23 mouse cellular contexts compared by ENCODE assay signal in the genomic region with DNA sequence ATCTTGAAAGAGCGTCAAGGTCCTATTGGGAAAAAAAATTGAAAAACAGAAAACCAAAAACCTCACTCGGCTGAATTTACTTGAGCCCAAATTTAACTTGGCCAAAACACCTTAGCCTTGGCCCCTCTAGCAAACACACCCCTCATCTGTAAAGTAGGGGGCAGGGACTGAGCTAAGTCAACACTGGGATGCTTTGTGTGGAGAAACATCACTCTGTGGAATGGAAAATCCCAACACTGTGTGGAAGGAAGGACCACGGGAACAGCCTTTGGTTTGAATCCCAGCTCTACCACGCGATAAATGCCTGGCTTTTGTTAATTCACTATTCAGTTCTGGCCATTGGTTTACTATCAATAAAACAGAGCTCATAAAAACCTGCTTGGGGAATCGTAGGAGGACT.
DNase-seq lines count a peak whose midpoint lies in the region; ATAC-seq and TF ChIP-seq lines count a peak whose summit lies in the region.
"Had no signal": no experiment of that assay in that cellular context is flagged by ENCODE, and none has a peak within 500 bp of the region (broad histone marks: within the 10 kb centered on the region; RNA-seq: fewer than 3 reads in every experiment).

No protein-coding gene starts in this region.

- peaks cover 11% of the 10 kb centered on the region for H3K4me1 ChIP-seq in embryonic facial prominence, embryonic 14.5 days (ENCODE audit: control insufficient read depth, insufficient read depth, low read length)
- peaks cover 46% of the 10 kb centered on the region for H3K4me1 ChIP-seq in limb, embryonic 13.5 days
- H3K4me1 ChIP-seq: forebrain, embryonic 10.5 days; forebrain, embryonic 13.5 days; hindbrain, embryonic 12.5 days; hindbrain, embryonic 15.5 days; intestine, embryonic 15.5 days had no signal

- H3K36me3 ChIP-seq in embryonic facial prominence, embryonic 14.5 days (ENCODE audit: control insufficient read depth, insufficient read depth, low read length) = no peaks in the 10 kb centered on the region
- no peaks in the 10 kb centered on the region for H3K36me3 ChIP-seq in limb, embryonic 13.5 days
- H3K36me3 ChIP-seq: forebrain, embryonic 10.5 days; hindbrain, embryonic 12.5 days; hindbrain, embryonic 15.5 days; intestine, embryonic 15.5 days had no signal

- no peak for ATAC-seq in embryonic facial prominence, embryonic 14.5 days (ENCODE audit: low read depth)
- ATAC-seq in limb, embryonic 13.5 days (ENCODE audit: low FRiP score, low read depth) = peak; percentile 60; the same call in 1 of the 2 replicates
- ATAC-seq: CD4-positive, CD25-positive, alpha-beta regulatory T cell, adult 4 months; forebrain, embryonic 13.5 days; forebrain, embryonic 16.5 days; intestine, embryonic 15.5 days had no signal

- H3K27me3 ChIP-seq in embryonic facial prominence, embryonic 14.5 days (replicated peaks; ENCODE audit: control insufficient read depth, insufficient read depth, low read length) = no peaks in the 10 kb centered on the region
- H3K27me3 ChIP-seq in limb, embryonic 13.5 days = no peaks in the 10 kb centered on the region
- H3K27me3 ChIP-seq: forebrain, embryonic 13.5 days; hindbrain, embryonic 12.5 days; hindbrain, embryonic 15.5 days; intestine, embryonic 15.5 days had no signal

- no peaks in the 10 kb centered on the region for H3K9me3 ChIP-seq in embryonic facial prominence, embryonic 14.5 days (ENCODE audit: control insufficient read depth, low read length)
- no peaks in the 10 kb centered on the region for H3K9me3 ChIP-seq in limb, embryonic 13.5 days
- H3K9me3 ChIP-seq: forebrain, embryonic 10.5 days; forebrain, embryonic 13.5 days; hindbrain, embryonic 12.5 days; hindbrain, embryonic 15.5 days; intestine, embryonic 15.5 days had no signal

- no peak overlapping the region for H3K4me2 ChIP-seq in embryonic facial prominence, embryonic 14.5 days (ENCODE audit: low read depth, low read length)
- H3K4me2 ChIP-seq in limb, embryonic 13.5 days (replicated peaks) = no peak overlapping the region
- H3K4me2 ChIP-seq: forebrain, embryonic 13.5 days; heart, embryonic 11.5 days; hindbrain, embryonic 12.5 days; hindbrain, embryonic 15.5 days; intestine, embryonic 15.5 days had no signal

- WGBS in embryonic facial prominence, embryonic 14.5 days = 75% methylated on average over 6 of the region's 6 CpGs
- WGBS in limb, embryonic 13.5 days = 49% methylated on average over 6 of the region's 6 CpGs

- peak overlapping the region; percentile 33; the same call in 1 of the 2 replicates for H3K27ac ChIP-seq in embryonic facial prominence, embryonic 14.5 days (replicated peaks; ENCODE audit: low read depth, low read length)
- peak overlapping the region; percentile 70 for H3K27ac ChIP-seq in limb, embryonic 13.5 days
- no peak overlapping the region for H3K27ac ChIP-seq in layer of hippocampus, adult 2 months
- H3K27ac ChIP-seq: forebrain, embryonic 10.5 days; forebrain, embryonic 13.5 days; heart, adult 2 months; hindbrain, embryonic 12.5 days; hindbrain, embryonic 15.5 days; intestine, embryonic 15.5 days had no signal

- DNase-seq in heart, adult 11 months = peak; percentile 48
- no peak for DNase-seq in heart, adult 8-10 months (ENCODE audit: low spot score)
- DNase-seq in brain, adult 2 months (ENCODE audit: low read depth, low spot score) = peak; percentile 31
- no peak for DNase-seq in embryonic facial prominence, embryonic 14.5 days (ENCODE audit: low spot score)
- no peak for DNase-seq in layer of hippocampus, adult 2 months (ENCODE audit: low spot score in 2 of 2)
- DNase-seq in urinary bladder, postnatal 25 days (ENCODE audit: low spot score) = no peak
- DNase-seq in layer of hippocampus, postnatal 36 days = no peak
- DNase-seq: adrenal gland, adult 8-10 months; adrenal gland, postnatal 25 days; cerebellum, adult 11 months; cerebellum, adult 2 months; cerebellum, adult 9-11 months had no signal

- H3K4me3 ChIP-seq in embryonic facial prominence, embryonic 14.5 days (ENCODE audit: low read depth, low read length) = no peak overlapping the region
- no peak overlapping the region for H3K4me3 ChIP-seq in limb, embryonic 13.5 days
- H3K4me3 ChIP-seq in layer of hippocampus, adult 2 months = no peak overlapping the region
- H3K4me3 ChIP-seq: erythroblast, embryonic 14.5 days; forebrain, embryonic 10.5 days; forebrain, embryonic 13.5 days; heart, adult 2 months; hindbrain, embryonic 12.5 days; hindbrain, embryonic 15.5 days; intestine, embryonic 15.5 days had no signal

- TF ChIP-seq CTCF in layer of hippocampus, adult 2 months (conservative IDR thresholded peaks at IDR 0.05) = no peak

- no peak overlapping the region for H3K9ac ChIP-seq in embryonic facial prominence, embryonic 14.5 days (ENCODE audit: low read depth, low read length)
- H3K9ac ChIP-seq in limb, embryonic 13.5 days = no peak overlapping the region
- H3K9ac ChIP-seq: forebrain, embryonic 13.5 days; hindbrain, embryonic 12.5 days; hindbrain, embryonic 15.5 days; intestine, embryonic 15.5 days had no signal

Comparison
In these comparisons a context has a peak if more than half of its experiments do, and no peak if none do; other contexts are left out.
1. DNase-seq: peak in heart, adult 11 months (single experiment) and brain, adult 2 months (single experiment); none in heart, adult 8-10 months (single experiment), embryonic facial prominence, embryonic 14.5 days (single experiment), layer of hippocampus, adult 2 months (0 of 2), urinary bladder, postnatal 25 days (single experiment) and layer of hippocampus, postnatal 36 days (0 of 2).